Mouse (Mus musculus): ENCODE data around the gene Faim2. TPM values are rescaled to one million over a fixed set of nuclear protein-coding genes. Genes with fewer than 3 reads are reported as not detected.

Gene Faim2
- total RNA-seq (2012; rRNA removed), result 0.69 and 0.89 TPM in 2 replicates

GRCm38 (mm10) chr15:99527629-99528353 lies at the start of gene Faim2:
TSS of gene Faim2 (minus strand) at chr15:99528165.
- DNase-seq (ENCODE audit: low read depth, low spot score), result no peak
- in situ Hi-C loops (cut with MboI; ENCODE audit: low sequenced_read_pairs in 2 of 2, unreplicated experiment in 2 of 2), result no loop called here

GRCm38 (mm10) chr15:99569123-99569522 lies 41.2 kb upstream of the Faim2 start:
- H3K9me3 ChIP-seq (ENCODE audit: control insufficient read depth, insufficient read depth, low read depth, low read length), result no peaks in the 10 kb centered on the region
- in situ Hi-C loops (cut with MboI; ENCODE audit: low sequenced_read_pairs in 2 of 2, unreplicated experiment in 2 of 2), result no loop called here
- H3K36me3 ChIP-seq (ENCODE audit: control insufficient read depth, insufficient read depth, low read length, poor library complexity, severe bottlenecking), result no peaks in the 10 kb centered on the region
- peaks cover 0 to 18% of the 10 kb centered on the region in 2 experiments; a peak in 2 of 4 replicates for H3K4me1 ChIP-seq (ENCODE audit: control insufficient read depth in 2 of 2, insufficient read depth in 2 of 2, low read length in 2 of 2, poor library complexity in 1 of 2)
- no peak overlapping the region for H3K27ac ChIP-seq (ENCODE audit: insufficient read depth, low read depth, low read length, poor library complexity, severe bottlenecking)
- no peak overlapping the region for H3K9ac ChIP-seq (ENCODE audit: insufficient read depth, low read depth, low read length, poor library complexity, severe bottlenecking)
- TF ChIP-seq ZNF384 (IDR thresholded peaks at IDR 0.05; ENCODE audit: low read depth, low read length), result no peak
- no peak overlapping the region for H3K4me3 ChIP-seq (ENCODE audit: insufficient read depth in 1 of 2, low read depth in 1 of 2, low read length in 2 of 2, poor library complexity in 1 of 2, severe bottlenecking in 1 of 2)
- DNase-seq (ENCODE audit: low read depth, low spot score), result no peak

More at GRCm38 (mm10) chr15:99527629-99528353, at the start of gene Faim2:
- no peaks in the 10 kb centered on the region for H3K9me3 ChIP-seq (ENCODE audit: control insufficient read depth, insufficient read depth, low read depth, low read length)
- no peak within 1 kb of the TSS for H3K27ac ChIP-seq (ENCODE audit: insufficient read depth, low read depth, low read length, poor library complexity, severe bottlenecking)
- H3K9ac ChIP-seq (ENCODE audit: insufficient read depth, low read depth, low read length, poor library complexity, severe bottlenecking), result peak within 1 kb of the TSS; percentile 51
- H3K4me1 ChIP-seq (ENCODE audit: control insufficient read depth in 2 of 2, insufficient read depth in 2 of 2, low read length in 2 of 2, poor library complexity in 1 of 2), result peaks cover 0 to 12% of the 10 kb centered on the region in 2 experiments; a peak in 2 of 4 replicates
- H3K36me3 ChIP-seq (ENCODE audit: control insufficient read depth, insufficient read depth, low read length, poor library complexity, severe bottlenecking), result no peaks in the 10 kb centered on the region
- TF ChIP-seq MAFK (IDR thresholded peaks at IDR 0.05; ENCODE audit: insufficient read depth, low read depth, low read length) (no peak), ZNF384 (IDR thresholded peaks at IDR 0.05; ENCODE audit: low read depth, low read length) (no peak), CHD2 (IDR thresholded peaks at IDR 0.05; ENCODE audit: low read depth, low read length) (no peak), ZC3H11A (IDR thresholded peaks at IDR 0.05; ENCODE audit: borderline replicate concordance, low read depth, low read length) (no peak), HCFC1 (IDR thresholded peaks at IDR 0.05; ENCODE audit: borderline replicate concordance, insufficient read depth, low read length) (no peak)
- peak within 1 kb of the TSS; percentile 46 to 48; a peak in 3 of 4 replicates for H3K4me3 ChIP-seq (ENCODE audit: insufficient read depth in 1 of 2, low read depth in 1 of 2, low read length in 2 of 2, poor library complexity in 1 of 2, severe bottlenecking in 1 of 2)

DNA sequence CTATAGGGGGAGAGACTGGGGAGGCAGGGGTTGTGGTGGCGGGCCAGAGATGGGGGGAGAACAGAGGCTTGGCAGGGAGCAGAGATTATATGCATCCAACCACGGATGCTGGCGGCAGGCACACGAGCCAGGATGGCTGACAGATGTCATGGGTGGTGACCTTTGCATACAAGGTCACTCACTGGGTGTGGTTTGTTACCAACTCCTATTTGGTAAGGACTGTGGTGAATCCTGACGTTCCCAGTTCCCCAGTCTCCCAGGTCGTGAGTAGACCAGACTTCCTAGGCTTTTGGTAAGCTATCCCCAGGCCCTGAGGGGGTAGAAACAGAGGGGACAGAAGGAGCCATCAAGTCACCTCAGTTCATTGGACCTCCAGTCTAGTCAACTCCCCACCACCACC lies 40.7 kb upstream of the Faim2 start:
- Histone ChIP-seq H3K4me3 (ENCODE audit: insufficient read depth in 1 of 2, low read depth in 1 of 2, low read length in 2 of 2, poor library complexity in 1 of 2, severe bottlenecking in 1 of 2) (no peak overlapping the region), H3K27ac (ENCODE audit: insufficient read depth, low read depth, low read length, poor library complexity, severe bottlenecking) (no peak overlapping the region), H3K9ac (ENCODE audit: insufficient read depth, low read depth, low read length, poor library complexity, severe bottlenecking) (no peak overlapping the region), H3K9me3 (ENCODE audit: control insufficient read depth, insufficient read depth, low read depth, low read length) (no peaks in the 10 kb centered on the region), H3K36me3 (ENCODE audit: control insufficient read depth, insufficient read depth, low read length, poor library complexity, severe bottlenecking) (no peaks in the 10 kb centered on the region), H3K4me1 (ENCODE audit: control insufficient read depth in 2 of 2, insufficient read depth in 2 of 2, low read length in 2 of 2, poor library complexity in 1 of 2) (peaks cover 2 to 21% of the 10 kb centered on the region in 2 experiments; a peak in 2 of 4 replicates)
- TF ChIP-seq HCFC1 (IDR thresholded peaks at IDR 0.05; ENCODE audit: borderline replicate concordance, insufficient read depth, low read length), result no peak
- no peak for TF ChIP-seq CHD2 (IDR thresholded peaks at IDR 0.05; ENCODE audit: low read depth, low read length)
- TF ChIP-seq MAFK (IDR thresholded peaks at IDR 0.05; ENCODE audit: insufficient read depth, low read depth, low read length), result no peak
- TF ChIP-seq ZNF384 (IDR thresholded peaks at IDR 0.05; ENCODE audit: low read depth, low read length), result no peak
- TF ChIP-seq ZC3H11A (IDR thresholded peaks at IDR 0.05; ENCODE audit: borderline replicate concordance, low read depth, low read length), result no peak
- DNase-seq (ENCODE audit: low read depth, low spot score), result no peak
- in situ Hi-C loops (cut with MboI; ENCODE audit: low sequenced_read_pairs in 2 of 2, unreplicated experiment in 2 of 2), result no loop called here

GRCm38 (mm10) chr15:99567371-99567770 lies 39.4 kb upstream of the Faim2 start:
- TF ChIP-seq HCFC1 (IDR thresholded peaks at IDR 0.05; ENCODE audit: borderline replicate concordance, insufficient read depth, low read length) (no peak), CHD2 (IDR thresholded peaks at IDR 0.05; ENCODE audit: low read depth, low read length) (no peak), ZNF384 (IDR thresholded peaks at IDR 0.05; ENCODE audit: low read depth, low read length) (no peak), ZC3H11A (IDR thresholded peaks at IDR 0.05; ENCODE audit: borderline replicate concordance, low read depth, low read length) (no peak), MAFK (IDR thresholded peaks at IDR 0.05; ENCODE audit: insufficient read depth, low read depth, low read length) (no peak)

More at GRCm38 (mm10) chr15:99567371-99567770, 39.4 kb upstream of the Faim2 start:
- Histone ChIP-seq H3K27ac (ENCODE audit: insufficient read depth, low read depth, low read length, poor library complexity, severe bottlenecking) (no peak overlapping the region), H3K36me3 (ENCODE audit: control insufficient read depth, insufficient read depth, low read length, poor library complexity, severe bottlenecking) (no peaks in the 10 kb centered on the region), H3K9ac (ENCODE audit: insufficient read depth, low read depth, low read length, poor library complexity, severe bottlenecking) (no peak overlapping the region), H3K9me3 (ENCODE audit: control insufficient read depth, insufficient read depth, low read depth, low read length) (no peaks in the 10 kb centered on the region), H3K4me3 (ENCODE audit: insufficient read depth in 1 of 2, low read depth in 1 of 2, low read length in 2 of 2, poor library complexity in 1 of 2, severe bottlenecking in 1 of 2) (no peak overlapping the region), H3K4me1 (ENCODE audit: control insufficient read depth in 2 of 2, insufficient read depth in 2 of 2, low read length in 2 of 2, poor library complexity in 1 of 2) (peaks cover 4 to 28% of the 10 kb centered on the region in 2 experiments; a peak in 3 of 4 replicates)
- no peak for DNase-seq (ENCODE audit: low read depth, low spot score)
- in situ Hi-C loops (cut with MboI; ENCODE audit: low sequenced_read_pairs in 2 of 2, unreplicated experiment in 2 of 2), result no loop called here
